Mouse (Mus musculus) 3134 (cell line): ENCODE measurements around the gene Kin.
A peak's percentile ranks its signal among the peaks of the same experiment; 100 is the strongest.

Experiments used
- DNase-seq: peaks from one replicate; pipeline ENCODE4 v3.0.0-alpha.2; 2011; ENCODE audit warnings: low spot score; ENCODE audit not compliant: insufficient read length; ENCODE audit errors: extremely low read depth

Kin gene

DNA sequence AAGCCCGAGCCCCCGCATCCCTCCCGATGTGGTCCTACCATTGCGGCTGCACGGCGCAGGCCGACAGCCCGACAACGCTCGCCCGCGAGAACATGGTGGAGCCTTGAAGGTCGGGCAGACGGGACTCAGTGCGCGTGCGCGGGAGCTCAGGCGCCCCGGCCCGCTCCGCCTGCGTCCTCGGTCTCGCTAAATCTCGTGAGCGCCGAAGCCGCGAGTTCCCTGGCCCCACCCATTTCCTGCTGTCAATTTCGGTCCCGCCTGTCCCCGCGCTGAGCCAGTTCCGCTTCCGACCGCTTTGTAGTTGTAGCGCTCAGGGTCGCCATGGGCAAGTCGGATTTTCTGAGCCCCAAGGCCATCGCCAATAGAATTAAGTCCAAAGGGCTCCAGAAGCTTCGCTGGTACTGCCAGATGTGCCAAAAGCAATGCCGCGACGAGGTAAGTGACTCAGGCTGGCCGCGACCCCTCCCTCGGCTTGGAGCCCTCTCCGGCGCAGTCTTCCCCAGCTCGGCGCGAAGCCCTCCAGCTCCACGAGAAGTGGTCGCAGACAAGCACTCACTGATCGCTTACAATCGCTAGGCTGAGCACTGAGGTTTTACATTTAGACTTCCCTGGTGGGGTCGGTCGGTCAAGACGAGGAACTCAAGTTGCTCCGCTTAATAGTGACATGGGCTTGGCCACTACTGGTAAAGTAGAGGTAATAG lies at the start of gene Kin, which contains the start of gene Atp5c1:
Gene Kin (plus strand): TSS at position 284 of the 701 bp plus-strand sequence.
Gene Atp5c1 (minus strand): TSS at position 201 of the 701 bp plus-strand sequence.
- DNase-seq: peak; percentile 96

DNA sequence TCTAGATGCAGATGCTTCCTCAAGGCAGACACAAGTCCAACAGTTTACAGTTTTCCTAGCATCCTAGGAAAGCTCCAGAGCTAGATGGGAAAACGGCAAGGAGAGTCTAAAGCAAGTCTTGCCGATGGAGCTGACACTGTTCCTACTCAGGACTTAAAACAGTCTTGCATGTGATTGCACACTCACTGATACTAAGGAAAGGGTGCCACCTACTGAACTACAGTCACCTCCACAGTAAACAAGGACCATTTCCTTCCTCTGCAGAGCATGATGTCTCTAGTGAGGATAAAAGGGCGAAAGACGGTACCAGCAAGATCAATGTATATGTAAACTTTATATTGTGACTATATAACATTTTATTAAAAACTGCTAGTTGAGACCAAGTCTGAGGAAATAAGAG lies 46.7 kb upstream of the Kin start:
- DNase-seq: no peak

DNA sequence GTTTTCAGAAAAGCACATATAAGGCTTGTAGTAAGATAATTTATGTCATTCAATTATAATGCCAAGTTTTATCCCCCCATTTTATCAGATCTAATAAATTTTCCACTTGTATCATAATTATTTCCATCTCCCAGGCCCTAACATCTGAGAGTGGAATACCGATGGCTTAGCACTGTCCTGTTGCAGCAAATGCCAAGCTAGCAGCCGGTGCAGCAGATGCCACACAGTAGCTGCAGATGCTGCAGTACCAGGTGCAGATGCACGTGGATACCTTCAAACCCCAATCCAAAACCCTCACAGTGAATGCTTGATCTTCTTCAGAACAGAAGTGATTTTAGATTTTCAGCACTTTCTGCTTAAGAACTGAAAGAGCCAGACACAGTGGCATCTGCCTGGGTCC lies 45.4 kb upstream of the Kin start:
- no peak for DNase-seq

DNA sequence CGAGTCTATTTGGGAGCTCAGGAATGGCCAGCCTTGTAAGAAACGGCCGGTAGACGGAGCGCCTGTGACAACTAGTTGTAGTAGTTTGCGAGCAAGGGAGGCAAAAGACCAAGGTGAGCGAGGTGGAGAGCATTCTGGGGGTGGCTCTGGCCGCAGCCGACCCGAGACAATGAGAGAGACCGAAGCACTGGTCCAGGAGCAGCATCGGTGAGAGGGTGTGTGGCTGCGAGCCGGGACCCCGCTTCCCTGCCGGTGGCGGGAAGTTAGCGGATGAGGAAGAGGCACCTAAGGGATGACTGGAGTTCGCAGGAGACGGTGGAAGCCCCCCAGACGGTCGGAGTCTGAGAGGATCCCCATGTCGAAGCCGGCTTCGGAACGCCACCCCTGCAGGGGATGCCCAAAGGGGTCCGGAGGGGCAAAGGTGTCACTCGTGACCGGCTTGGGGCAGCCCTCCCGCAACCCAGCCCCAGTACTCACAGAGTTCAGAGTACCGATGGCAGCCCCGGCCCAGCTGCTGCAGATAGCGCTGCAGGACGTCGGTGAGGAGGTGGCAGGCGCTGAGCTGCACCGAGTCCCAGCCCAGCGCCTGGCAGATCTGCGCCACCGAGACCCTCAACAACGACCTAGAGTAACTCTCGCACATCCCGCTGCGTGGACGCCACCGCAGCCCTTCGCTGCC lies 32.5 kb upstream of the Kin start:
- DNase-seq: peak; percentile 56

DNA sequence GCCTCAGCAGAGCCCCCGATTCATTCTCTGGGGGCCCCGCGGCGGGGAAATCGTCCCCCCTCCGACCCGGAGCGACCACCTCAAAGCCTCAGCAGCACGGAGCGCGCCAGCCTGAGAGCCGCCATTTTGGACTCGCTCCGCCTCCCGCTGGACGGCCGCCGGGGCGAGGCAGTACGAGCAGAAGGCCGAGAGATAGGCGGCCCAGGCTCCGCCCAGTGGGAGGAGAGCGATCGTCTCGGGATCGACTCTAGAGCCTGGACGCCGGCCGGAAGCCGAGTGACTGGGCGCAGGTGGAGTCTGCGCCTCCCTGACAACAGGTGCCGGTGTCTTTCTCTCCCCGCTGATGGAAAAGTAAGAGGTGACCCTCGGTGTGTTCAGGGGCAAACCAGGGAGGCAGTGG lies 31.9 kb upstream of the Kin start, which contains the start of gene Taf3:
Gene Taf3 (minus strand): TSS at position 136 of the 400 bp plus-strand sequence.
- DNase-seq: peak; percentile 82

DNA sequence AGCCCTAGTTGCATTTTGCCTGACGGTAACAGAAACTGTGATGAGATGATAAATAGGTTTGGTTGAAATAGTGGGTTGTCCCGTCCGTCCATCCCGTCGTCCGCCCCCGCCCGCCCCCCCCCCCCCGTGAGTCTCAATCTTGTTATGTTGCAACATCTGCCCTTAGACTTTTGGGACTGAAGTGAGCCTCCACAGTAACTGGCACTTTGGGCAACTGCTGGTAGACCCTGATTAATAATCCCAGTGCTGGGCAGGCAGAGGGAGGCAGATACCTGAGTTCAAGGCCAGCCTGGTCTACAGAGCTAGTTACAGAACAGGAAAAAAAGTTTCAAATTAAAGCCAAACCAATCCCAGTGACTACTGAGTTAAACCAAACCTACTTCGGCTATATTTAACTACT lies 30.9 kb upstream of the Kin start:
- DNase-seq: no peak

DNA sequence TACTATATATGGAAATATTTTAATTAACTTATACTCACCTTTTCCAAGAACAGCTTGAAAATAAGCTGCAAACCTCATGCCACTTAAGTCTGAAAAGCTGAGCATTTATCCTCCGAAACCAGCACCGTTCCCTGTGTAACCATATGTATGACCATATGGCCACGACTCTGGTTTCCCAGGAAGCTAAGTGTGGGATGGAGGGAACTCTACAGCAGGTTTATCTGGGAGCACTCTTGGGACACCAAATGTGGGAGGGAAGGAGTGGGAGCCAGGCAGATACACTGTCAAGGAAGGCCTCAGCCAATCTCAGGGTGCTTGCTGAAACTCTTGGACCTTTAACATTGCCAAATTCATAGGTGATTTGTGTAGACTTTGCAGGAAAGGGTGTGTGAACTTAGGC lies 29.5 kb upstream of the Kin start:
- no peak for DNase-seq

DNA sequence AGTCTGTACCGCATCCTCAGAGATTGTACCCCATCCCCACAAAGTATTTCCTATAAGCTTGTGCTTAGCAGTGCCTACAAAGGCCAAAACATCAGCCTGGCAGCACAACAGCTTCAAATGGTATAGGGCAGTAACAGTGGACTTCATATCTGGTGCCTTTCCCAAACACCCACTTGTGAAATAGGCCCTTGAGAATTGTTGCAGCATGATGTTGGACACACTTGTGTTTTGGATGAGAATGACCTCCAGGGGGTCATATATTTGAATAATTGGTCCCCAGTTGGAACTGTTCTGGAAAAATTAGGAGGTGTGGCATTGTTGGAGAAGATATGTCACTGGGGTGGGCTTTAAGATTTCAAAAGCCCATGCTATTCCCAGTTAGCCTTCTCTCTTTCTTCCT lies 28.4 kb upstream of the Kin start:
- no peak for DNase-seq

DNA sequence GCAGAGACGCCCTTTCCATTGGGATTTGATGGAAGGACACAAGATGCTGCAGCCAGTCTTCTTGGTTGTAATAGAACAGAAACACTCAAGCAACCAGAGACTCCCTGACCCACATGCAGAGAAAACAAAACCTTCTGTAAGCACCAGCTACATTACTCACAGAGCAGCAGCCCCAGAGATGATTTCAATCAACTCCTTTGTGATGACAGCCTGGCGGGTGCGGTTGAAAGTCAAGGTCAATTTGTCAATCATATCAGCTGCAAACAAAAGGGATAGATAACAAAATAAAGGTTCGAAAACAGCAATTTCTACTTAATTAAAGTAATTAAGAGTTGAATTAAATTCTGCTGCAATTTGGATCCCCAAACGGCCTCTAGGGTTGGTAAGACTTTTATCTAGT lies 21.6 kb upstream of the Kin start:
- no peak for DNase-seq

DNA sequence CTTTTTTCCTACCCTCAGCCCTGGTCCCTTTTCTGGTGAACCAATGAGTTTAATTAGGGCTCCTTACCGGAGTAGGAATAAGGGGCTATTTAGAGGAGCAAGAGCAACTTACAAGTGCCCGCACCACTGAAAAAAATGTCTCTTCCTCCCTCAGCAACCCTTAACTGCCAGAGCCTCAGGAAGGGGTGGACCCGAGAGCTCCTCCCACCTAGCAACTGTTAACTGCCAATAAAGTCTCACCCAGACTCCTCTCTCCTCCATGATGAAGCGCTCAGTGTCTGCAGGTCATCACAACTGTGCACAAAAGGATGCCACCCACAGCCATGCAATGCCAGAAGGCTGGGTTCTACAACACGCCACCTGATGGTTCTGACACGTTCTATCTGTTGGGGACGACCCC lies 8.6 kb upstream of the Kin start:
- DNase-seq: no peak

DNA sequence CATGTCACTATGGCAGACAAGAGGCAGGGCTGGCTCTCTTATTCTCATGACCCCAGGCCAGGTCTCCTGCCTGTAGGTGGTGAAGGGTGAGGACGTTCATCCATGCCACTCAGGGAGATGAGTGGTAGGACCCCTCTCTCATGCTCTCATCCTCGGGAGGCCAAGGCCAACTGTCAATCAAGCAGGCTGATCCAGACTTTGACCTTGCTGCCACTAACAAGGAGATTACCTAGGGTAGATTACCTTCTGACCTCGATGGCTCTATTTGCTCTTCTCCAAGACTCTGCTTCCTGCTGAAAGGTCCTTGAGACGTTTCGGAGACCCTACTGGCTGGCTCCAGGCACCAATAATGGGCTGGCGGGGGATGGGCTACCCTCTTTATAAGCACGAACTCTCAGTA lies 5.9 kb upstream of the Kin start:
- DNase-seq: no peak

DNA sequence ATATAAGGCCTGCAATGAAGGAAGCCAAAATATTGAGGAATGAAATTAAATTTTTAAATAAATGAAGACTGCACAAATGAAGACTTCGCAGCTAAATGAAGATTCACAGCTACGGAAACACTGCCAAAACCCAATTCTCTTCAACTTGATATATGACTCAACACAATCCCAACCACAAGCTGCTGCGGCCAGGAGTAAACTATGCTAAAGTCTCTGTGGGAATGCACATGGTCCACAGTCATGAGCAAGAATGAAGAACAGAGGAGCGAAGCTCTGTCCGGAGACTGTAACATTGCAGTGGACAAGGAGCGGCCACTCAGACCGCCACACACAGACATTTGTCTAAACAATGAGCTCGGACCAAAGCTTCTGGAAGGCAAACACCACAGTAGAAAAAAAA lies 3.7 kb upstream of the Kin start:
- peak; percentile 59 for DNase-seq

DNA sequence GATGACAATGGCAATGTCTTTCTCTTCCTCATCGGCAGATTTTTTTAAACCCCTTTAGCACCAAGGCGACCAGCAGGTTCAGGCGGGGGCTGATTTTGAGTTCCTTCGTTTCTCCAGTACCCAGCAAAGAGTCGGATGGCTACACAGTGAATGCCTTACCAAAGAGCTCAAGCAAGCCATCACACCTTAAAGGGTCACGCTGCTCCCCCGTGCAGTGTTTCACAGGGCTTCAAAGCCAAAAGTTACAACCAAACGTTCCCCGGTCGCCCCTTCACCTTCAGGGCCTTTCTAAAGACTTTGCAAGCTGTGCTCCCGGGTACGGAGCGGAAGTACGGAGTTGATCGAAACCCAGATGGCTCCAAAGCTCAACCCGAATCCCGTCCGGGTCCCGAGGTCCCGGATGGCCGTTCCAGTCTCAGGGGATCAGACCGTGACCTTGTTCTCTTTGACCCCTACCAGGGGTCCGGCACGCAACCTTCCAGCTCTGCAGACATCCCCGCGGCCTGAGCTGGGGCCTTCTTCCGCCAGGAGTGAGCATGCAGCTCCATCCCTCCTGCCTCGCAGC lies 566 bp upstream of the Kin start:
- DNase-seq: no peak

DNA sequence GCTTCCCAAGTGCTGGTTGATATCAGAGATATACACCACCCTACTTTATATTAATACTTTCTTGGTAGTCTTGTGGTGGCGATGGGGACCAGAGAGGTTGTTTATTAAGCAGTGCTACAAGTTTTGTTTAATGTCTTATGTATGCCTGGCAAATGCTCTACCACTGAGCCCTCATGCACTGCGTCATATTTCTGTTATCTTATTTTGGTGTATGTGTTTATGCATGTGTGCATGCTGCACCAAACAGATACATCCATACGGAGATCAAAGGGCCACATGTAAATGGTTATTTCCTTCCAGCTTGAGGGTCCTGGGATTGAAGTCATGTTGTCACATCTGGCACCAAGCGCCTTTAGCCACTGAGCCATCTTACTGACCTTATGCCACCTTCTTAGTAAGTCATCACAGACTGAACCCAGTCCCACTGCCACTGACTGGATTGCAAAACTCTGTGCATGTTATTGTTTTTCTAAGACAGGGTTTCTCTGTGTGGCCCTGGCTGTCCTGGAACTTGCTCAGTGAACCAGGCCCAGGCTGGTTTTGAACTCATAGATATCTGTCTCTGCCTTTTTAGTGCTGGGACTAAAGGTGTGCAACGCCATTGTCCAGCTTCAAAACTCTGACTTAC lies 1.2 kb downstream of the Kin start:
- DNase-seq: no peak

DNA sequence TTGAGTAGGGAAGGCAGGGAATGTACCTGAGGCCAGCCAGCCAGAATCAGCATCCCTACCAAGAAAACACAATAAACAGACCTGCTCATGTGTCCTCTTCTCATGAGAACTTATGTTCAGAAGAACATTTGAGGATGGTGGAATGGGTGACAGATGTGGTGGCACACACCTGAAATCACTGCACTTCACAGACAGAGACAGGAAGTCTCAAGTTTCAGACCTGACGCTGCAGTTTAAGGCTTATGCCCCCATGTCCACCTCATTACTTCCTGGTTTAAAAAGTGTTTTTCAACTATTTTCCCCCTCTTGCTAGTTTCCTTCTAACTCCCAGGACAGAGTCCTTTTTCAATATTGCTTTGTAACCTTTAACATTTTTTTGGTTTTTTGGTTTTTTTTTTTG lies 2.3 kb downstream of the Kin start:
- DNase-seq: no peak

DNA sequence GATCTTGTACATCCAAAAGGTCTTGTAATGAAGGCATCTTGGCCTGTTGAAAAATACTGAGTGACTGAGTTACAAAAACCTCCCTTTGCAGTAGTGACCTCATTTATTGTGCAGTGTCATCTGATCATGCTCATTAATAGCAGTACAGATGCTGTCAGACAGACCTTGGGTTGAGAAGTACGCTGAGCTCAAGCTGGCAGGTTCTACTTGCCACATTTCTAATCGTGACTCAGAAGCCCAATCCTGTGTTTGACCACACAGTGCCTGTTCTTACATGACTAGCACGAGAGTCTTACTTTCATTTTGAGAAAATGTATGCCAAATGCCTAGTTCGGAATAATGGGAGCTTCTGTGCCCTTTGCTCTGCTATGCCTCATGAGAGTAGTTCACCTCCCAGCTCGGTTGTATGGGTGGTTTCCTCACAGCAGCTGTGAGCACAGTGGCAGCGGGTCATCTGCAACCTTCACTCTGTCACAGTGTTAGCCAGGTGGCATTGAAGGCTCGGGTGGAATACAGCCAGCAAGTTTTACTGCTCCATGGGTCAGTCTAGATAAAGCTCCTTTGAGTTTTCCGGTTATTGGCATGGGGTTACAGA lies 7.0 kb downstream of the Kin start:
- DNase-seq: peak; percentile 53

DNA sequence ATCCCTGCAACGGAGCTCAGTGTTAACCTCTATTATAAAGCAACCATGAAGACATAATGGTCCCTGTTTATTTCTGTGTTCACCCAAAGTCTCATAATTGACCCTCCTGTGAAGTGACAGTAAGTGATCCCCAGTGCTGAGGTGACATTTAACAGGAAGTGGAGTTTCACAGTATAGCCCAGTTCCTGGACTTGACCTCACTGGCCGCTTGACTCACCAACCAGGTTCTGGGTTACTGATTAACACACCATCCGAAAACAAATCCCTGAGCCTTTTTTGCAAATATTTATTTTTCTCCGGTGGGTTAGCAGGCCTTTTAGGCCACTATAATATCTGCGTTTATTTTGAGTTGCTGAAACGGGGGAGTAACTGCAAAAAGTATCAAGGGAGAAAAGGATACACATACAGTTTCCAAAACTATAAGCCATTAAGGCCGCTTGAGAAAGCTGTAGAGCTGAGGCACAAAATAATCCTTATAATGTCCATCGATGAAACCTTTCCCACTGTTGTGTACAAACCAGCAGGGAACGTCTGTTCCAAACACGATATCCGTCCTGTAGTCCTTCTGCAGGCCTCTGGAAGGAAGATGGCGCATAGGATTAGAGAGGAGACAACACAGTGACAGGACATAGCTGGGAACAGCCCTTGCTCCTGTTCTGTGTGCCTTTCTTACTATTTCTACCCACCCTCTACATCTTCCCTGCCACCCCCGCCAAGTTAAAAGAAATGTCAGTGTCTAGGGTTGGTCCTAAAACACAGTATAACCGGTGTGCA lies 14.1 kb downstream of the Kin start:
- DNase-seq: no peak

DNA sequence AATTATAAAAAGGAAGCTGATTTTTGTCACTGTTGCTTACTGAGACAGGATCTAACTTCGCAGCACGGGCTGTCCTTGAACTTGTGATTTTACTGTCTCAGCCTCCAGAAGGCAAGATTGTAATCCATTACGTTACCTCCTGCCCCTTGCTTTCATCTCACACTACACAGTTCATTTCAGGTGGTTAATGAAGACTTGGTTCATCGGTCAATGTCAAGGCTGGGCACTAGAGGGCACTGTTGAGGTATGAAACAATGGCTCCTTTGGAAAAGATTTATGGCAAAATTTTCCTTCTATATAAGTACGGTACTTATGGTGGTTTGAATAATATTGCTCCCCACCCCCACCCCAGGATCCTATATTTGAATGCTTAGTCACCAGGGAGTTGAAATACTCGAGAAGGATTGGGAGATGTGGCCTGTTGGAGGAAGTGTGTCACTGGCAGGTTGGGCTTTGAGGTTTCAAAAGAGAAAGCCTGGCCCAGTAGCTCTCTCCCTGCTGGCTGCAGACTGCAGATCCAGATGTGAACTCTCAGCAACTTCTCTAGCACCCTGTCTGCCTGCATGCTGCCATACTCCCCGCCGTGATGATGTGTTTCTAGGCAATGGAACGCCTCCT lies 18.3 kb downstream of the Kin start:
- peak; percentile 14 for DNase-seq

DNA sequence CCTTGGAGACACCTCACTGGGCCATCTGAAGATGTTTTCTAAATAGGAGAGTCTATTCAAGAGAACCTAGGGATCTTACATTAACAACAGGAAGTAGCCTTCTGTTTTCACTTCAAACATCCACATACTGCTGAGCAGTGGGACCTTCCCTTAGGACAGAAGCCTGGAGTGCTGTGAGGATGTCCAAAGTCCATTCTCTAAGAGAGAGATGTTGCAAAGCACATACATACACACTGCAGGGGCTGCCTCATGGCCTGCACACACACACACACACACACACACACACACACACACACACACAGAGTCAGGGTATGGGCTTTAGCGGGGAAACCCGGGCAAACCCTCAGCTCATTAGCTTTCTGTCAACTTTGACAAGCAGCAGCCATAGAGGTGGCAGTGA lies 20.1 kb downstream of the Kin start:
- no peak for DNase-seq

DNA sequence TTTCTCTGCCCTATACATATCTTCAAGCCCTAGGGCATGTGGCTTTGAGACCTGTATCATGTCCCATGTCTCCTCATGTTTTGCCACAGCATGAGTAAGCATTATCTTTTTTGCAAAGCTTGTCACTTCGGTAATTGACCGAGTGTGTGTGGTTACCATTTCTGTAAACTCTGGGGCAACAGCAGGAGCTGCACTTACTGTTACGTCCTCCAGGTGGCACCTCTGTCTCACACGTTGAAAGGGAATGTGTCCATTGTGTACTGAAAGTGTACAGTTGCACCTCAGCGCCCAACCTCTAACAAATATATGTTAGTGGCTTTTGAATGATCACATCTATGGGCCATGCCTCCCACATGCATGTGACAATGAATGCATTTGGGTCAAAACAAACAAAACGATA lies 20.8 kb downstream of the Kin start:
- DNase-seq: no peak
